Mouse (Mus musculus): ENCODE measurements around the gene Espn. TPM values are rescaled to one million over a fixed set of nuclear protein-coding genes. Genes with fewer than 3 reads are reported as not detected.

Espn gene
- polyA plus RNA-seq, 1 experiment, result 19.3 TPM

DNA sequence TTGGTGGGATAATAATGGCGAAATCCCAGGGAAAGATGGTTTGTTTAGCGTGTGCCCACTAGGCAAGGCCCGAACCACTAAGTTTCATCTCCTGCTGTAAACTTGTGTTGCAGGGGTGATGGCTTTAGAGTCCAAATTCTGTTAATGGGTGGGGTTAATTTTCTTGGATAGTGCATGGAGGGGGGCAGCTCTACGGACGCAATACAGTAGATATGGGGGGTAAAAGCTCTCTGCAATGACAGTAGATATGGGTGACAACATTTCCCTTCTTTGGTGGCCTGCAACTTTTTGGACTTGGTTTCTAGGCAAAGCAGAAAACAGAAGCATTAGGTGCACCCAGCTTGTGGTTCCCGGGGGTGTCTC is 25.0 kb upstream of the Espn start:
- H3K27me3 ChIP-seq (ENCODE audit: control insufficient read depth, insufficient read depth, low read length, poor library complexity, severe bottlenecking), result no peaks in the 10 kb centered on the region
- peak overlapping the region; percentile 69 for H3K4me3 ChIP-seq (ENCODE audit: low read depth, low read length)
- H3K36me3 ChIP-seq (ENCODE audit: control insufficient read depth, insufficient read depth, low read length, poor library complexity, severe bottlenecking), result peaks cover 3% of the 10 kb centered on the region; the same call in 1 of the 2 replicates
- no peaks in the 10 kb centered on the region for H3K4me1 ChIP-seq (ENCODE audit: control insufficient read depth, insufficient read depth, low read length)
- peak overlapping the region; percentile 96 for H3K9ac ChIP-seq (ENCODE audit: low read depth, poor library complexity, severe bottlenecking)
- H3K27ac ChIP-seq (ENCODE audit: insufficient read depth, low read length), result no peak overlapping the region
- TF ChIP-seq POLR2A (IDR thresholded peaks at IDR 0.05; ENCODE audit: insufficient read depth, low read length) (no peak), EP300 (IDR thresholded peaks at IDR 0.05; ENCODE audit: insufficient read depth, low read depth, low read length) (no peak), CTCF (IDR thresholded peaks at IDR 0.05; ENCODE audit: low read depth, low read length) (no peak)
- no peaks in the 10 kb centered on the region for H3K9me3 ChIP-seq (replicated peaks; ENCODE audit: control insufficient read depth, insufficient read depth, low read length, poor library complexity, severe bottlenecking)

DNA sequence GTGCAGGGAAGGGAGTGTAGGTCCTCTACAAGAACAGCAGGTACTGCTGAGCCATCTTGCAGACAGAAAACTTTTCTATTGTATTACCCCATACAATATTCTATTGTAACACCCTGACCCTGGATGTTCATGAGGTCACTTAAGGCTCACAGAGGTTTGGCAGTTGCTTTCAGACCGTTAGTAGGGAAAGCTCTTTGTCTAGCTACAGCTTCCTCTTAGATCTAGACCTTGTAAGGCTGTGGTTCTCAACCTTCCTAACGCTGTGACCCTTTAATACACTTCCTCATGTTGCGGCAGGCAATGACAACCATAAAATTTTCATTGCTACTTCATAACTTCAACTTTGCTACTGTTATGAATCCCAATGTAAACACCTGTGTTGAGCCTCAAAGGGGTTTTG is 24.5 kb upstream of the Espn start:
- Histone ChIP-seq H3K27me3 (ENCODE audit: control insufficient read depth, insufficient read depth, low read length, poor library complexity, severe bottlenecking) (no peaks in the 10 kb centered on the region), H3K9ac (ENCODE audit: low read depth, poor library complexity, severe bottlenecking) (no peak overlapping the region), H3K9me3 (replicated peaks; ENCODE audit: control insufficient read depth, insufficient read depth, low read length, poor library complexity, severe bottlenecking) (no peaks in the 10 kb centered on the region)

DNA sequence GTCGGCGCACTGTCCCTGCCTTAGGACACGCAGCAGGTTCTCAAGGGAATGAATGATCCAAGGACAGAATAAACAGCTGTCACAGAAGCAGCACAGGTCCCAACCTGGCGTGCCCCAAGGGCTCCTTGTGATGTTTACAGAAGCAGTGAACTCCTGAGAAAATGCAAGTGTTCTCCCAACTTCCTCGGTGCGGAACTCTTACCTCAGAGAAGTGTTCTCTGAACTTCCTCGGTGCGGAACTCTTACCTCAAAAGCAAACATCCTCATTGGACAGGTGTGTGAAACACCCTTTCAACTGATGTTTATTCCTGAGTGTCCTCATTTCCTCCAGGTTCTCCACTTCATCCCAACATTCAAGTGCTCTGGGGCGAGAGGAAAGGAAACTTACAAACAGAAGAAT is 21.8 kb upstream of the Espn start:
- Histone ChIP-seq H3K27me3 (ENCODE audit: control insufficient read depth, insufficient read depth, low read length, poor library complexity, severe bottlenecking) (no peaks in the 10 kb centered on the region), H3K4me3 (ENCODE audit: low read depth, low read length) (no peak overlapping the region), H3K9ac (ENCODE audit: low read depth, poor library complexity, severe bottlenecking) (no peak overlapping the region), H3K9me3 (replicated peaks; ENCODE audit: control insufficient read depth, insufficient read depth, low read length, poor library complexity, severe bottlenecking) (no peaks in the 10 kb centered on the region), H3K27ac (ENCODE audit: insufficient read depth, low read length) (no peak overlapping the region), H3K36me3 (ENCODE audit: control insufficient read depth, insufficient read depth, low read length, poor library complexity, severe bottlenecking) (no peaks in the 10 kb centered on the region), H3K4me1 (ENCODE audit: control insufficient read depth, insufficient read depth, low read length) (no peaks in the 10 kb centered on the region)
- TF ChIP-seq POLR2A (IDR thresholded peaks at IDR 0.05; ENCODE audit: insufficient read depth, low read length) (no peak), EP300 (IDR thresholded peaks at IDR 0.05; ENCODE audit: insufficient read depth, low read depth, low read length) (no peak), CTCF (IDR thresholded peaks at IDR 0.05; ENCODE audit: low read depth, low read length) (no peak)

More for the DNA sequence above, 24.5 kb upstream of the Espn start:
- no peak overlapping the region for H3K4me3 ChIP-seq (ENCODE audit: low read depth, low read length)
- TF ChIP-seq EP300 (IDR thresholded peaks at IDR 0.05; ENCODE audit: insufficient read depth, low read depth, low read length) (no peak), POLR2A (IDR thresholded peaks at IDR 0.05; ENCODE audit: insufficient read depth, low read length) (no peak), CTCF (IDR thresholded peaks at IDR 0.05; ENCODE audit: low read depth, low read length) (no peak)
- H3K27ac ChIP-seq (ENCODE audit: insufficient read depth, low read length), result no peak overlapping the region
- peaks cover 3% of the 10 kb centered on the region; the same call in 1 of the 2 replicates for H3K36me3 ChIP-seq (ENCODE audit: control insufficient read depth, insufficient read depth, low read length, poor library complexity, severe bottlenecking)
- no peaks in the 10 kb centered on the region for H3K4me1 ChIP-seq (ENCODE audit: control insufficient read depth, insufficient read depth, low read length)

DNA sequence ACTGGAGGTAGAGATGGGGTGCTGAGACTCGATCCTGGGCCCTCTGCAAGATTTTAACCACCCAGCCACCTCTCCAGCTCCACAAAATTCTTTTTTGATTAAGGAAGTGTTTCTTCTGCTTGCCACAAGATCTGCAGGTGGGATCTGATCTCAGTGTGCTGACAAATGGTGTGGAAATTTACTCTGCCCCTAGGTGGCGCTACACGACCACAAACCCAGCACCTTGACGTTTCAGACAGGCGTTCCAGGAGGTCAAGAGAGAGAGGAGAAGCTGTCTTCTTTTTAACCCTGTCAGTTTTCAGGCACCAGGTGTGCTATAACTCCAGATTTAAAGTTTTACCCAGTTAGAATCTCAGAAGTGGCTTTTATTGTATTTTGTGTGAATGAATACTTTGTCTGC is 20.9 kb upstream of the Espn start:
- Histone ChIP-seq H3K9ac (ENCODE audit: low read depth, poor library complexity, severe bottlenecking) (no peak overlapping the region), H3K4me1 (ENCODE audit: control insufficient read depth, insufficient read depth, low read length) (no peaks in the 10 kb centered on the region), H3K4me3 (ENCODE audit: low read depth, low read length) (no peak overlapping the region), H3K27me3 (ENCODE audit: control insufficient read depth, insufficient read depth, low read length, poor library complexity, severe bottlenecking) (no peaks in the 10 kb centered on the region), H3K27ac (ENCODE audit: insufficient read depth, low read length) (no peak overlapping the region), H3K36me3 (ENCODE audit: control insufficient read depth, insufficient read depth, low read length, poor library complexity, severe bottlenecking) (no peaks in the 10 kb centered on the region), H3K9me3 (replicated peaks; ENCODE audit: control insufficient read depth, insufficient read depth, low read length, poor library complexity, severe bottlenecking) (no peaks in the 10 kb centered on the region)
- TF ChIP-seq CTCF (IDR thresholded peaks at IDR 0.05; ENCODE audit: low read depth, low read length) (peak; percentile 92), EP300 (IDR thresholded peaks at IDR 0.05; ENCODE audit: insufficient read depth, low read depth, low read length) (no peak)

DNA sequence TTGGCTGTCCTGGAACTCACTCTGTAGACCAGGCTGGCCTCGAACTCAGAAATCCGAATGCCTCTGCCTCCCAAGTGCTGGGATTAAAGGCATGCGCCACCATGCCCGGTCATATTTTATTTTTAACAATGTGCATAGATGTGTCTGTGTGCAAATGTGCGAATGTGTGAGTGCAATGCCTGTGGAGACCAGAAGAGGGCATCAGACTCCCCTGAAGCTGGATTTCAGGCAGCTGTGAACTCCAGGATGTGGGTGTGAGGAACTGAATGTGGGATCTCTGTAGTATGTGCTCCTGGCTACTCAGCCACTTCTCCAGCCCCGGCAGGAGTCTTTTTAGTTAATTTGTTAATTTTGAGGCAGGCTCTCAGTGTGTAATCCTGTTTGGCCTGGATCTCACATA is 19.4 kb upstream of the Espn start:
- TF ChIP-seq CTCF (IDR thresholded peaks at IDR 0.05; ENCODE audit: low read depth, low read length), result peak; percentile 55
- no peak for TF ChIP-seq POLR2A (IDR thresholded peaks at IDR 0.05; ENCODE audit: insufficient read depth, low read length)
- no peak for TF ChIP-seq EP300 (IDR thresholded peaks at IDR 0.05; ENCODE audit: insufficient read depth, low read depth, low read length)
- Histone ChIP-seq H3K4me1 (ENCODE audit: control insufficient read depth, insufficient read depth, low read length) (no peaks in the 10 kb centered on the region), H3K9ac (ENCODE audit: low read depth, poor library complexity, severe bottlenecking) (no peak overlapping the region), H3K9me3 (replicated peaks; ENCODE audit: control insufficient read depth, insufficient read depth, low read length, poor library complexity, severe bottlenecking) (no peaks in the 10 kb centered on the region), H3K27me3 (ENCODE audit: control insufficient read depth, insufficient read depth, low read length, poor library complexity, severe bottlenecking) (no peaks in the 10 kb centered on the region), H3K36me3 (ENCODE audit: control insufficient read depth, insufficient read depth, low read length, poor library complexity, severe bottlenecking) (no peaks in the 10 kb centered on the region), H3K27ac (ENCODE audit: insufficient read depth, low read length) (no peak overlapping the region), H3K4me3 (ENCODE audit: low read depth, low read length) (no peak overlapping the region)

DNA sequence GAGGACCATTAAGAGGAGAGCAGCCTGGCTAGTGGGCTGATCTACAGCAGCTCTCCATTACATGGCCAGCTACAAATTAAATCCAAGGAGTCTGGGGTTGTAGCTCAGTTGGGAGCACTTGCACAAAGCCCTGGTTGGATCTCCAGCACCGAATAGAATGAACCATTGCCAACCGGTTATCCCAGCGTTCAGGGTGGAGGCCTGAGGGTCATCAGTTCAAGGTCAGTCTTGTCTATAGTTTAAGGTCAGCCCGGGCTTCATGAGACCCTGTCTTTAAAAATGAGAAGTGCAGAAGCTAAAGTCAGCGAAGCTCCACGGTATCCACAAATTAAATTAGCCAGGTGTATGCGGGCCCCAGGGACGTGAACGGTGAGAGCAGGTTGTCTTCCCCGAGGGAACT is 18.1 kb upstream of the Espn start:
- H3K27ac ChIP-seq (ENCODE audit: insufficient read depth, low read length), result no peak overlapping the region
- H3K4me3 ChIP-seq (ENCODE audit: low read depth, low read length), result peak overlapping the region; percentile 8
- 0 out of 2 replicates have a peak overlapping the region, but pooled peaks have one; percentile 12 for H3K9ac ChIP-seq (ENCODE audit: low read depth, poor library complexity, severe bottlenecking)

More for the DNA sequence above, 18.1 kb upstream of the Espn start:
- Histone ChIP-seq H3K36me3 (ENCODE audit: control insufficient read depth, insufficient read depth, low read length, poor library complexity, severe bottlenecking) (no peaks in the 10 kb centered on the region), H3K4me1 (ENCODE audit: control insufficient read depth, insufficient read depth, low read length) (no peaks in the 10 kb centered on the region), H3K27me3 (ENCODE audit: control insufficient read depth, insufficient read depth, low read length, poor library complexity, severe bottlenecking) (no peaks in the 10 kb centered on the region), H3K9me3 (replicated peaks; ENCODE audit: control insufficient read depth, insufficient read depth, low read length, poor library complexity, severe bottlenecking) (no peaks in the 10 kb centered on the region)
- TF ChIP-seq EP300 (IDR thresholded peaks at IDR 0.05; ENCODE audit: insufficient read depth, low read depth, low read length) (no peak), POLR2A (IDR thresholded peaks at IDR 0.05; ENCODE audit: insufficient read depth, low read length) (no peak), CTCF (IDR thresholded peaks at IDR 0.05; ENCODE audit: low read depth, low read length) (no peak)
